Comparison of ENCODE assay signal across 8 mouse cellular contexts in the genomic region with DNA sequence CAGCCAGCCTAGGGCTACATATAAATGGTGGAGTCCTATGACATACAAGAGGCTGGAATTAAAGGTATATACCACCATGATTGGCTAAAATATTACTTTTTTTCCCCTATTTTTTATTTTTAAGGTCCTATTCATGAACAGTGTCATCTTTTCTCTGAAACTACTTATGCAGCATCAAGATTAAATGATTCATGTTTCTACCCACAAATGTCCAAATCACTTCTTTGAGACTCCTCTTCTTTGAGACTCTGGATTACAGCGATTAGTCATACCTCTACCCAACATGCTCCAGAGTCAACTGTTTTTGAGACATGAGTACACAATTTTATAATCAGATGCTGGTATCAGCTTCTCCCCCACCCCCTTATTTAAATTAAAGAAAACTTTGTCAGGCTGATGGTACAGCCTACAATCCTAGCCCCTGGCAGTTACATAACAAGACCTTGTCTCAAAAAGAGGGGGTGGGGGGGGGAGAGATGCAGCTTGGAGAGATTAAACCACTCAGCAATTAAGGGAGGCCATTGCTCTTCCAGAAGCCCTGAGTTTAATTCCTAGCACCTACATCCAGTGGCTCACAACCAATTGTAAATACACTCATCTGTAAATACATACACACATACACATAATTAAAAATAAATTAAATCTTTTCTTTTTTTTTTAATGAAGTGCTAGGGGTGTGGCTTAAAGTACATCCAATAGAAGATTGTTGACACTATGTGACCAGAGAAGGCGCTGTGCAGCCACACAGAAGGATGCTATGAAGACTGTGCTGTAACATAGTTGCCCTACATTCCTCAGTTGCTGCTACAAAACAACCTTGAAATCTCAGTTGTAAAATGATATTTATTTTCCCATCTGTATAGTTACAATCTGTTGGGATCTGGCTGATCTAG. TPM values are rescaled to one million over a fixed set of nuclear protein-coding genes. Genes with fewer than 3 reads are reported as not detected.
A peak's percentile ranks its signal among the peaks of the same experiment; 100 is the strongest.
DNase-seq lines count a peak whose midpoint lies in the region; ATAC-seq and TF ChIP-seq lines count a peak whose summit lies in the region.

No protein-coding gene starts in this region.

- H3K4me1 ChIP-seq in bone marrow macrophage, adult 2 months (ENCODE audit: control insufficient read depth, insufficient read depth, low read length), result 0 out of 2 replicates have a peak, but pooled peaks cover 3% of the 10 kb centered on the region
- no peaks in the 10 kb centered on the region for H3K4me1 ChIP-seq in hindbrain, embryonic 11.5 days (replicated peaks; ENCODE audit: control insufficient read depth, insufficient read depth, low read length)
- H3K4me1 ChIP-seq in lung, embryonic 16.5 days (replicated peaks; ENCODE audit: control insufficient read depth, insufficient read depth, low read length), result peaks cover 3% of the 10 kb centered on the region; the same call in 1 of the 2 replicates
- H3K4me1 ChIP-seq in stomach, embryonic 15.5 days, result no peaks in the 10 kb centered on the region

- no peak overlapping the region for H3K9ac ChIP-seq in hindbrain, embryonic 11.5 days (ENCODE audit: low read depth, low read length)
- no peak overlapping the region for H3K9ac ChIP-seq in lung, embryonic 16.5 days (ENCODE audit: low read length)
- no peak overlapping the region for H3K9ac ChIP-seq in stomach, embryonic 15.5 days

- peak overlapping the region; percentile 12; the same call in 1 of the 2 replicates for H3K27ac ChIP-seq in bone marrow macrophage, adult 2 months (ENCODE audit: insufficient read depth, low read depth, low read length)
- no peak overlapping the region for H3K27ac ChIP-seq in hindbrain, embryonic 11.5 days (ENCODE audit: low read depth, low read length)
- no peak overlapping the region for H3K27ac ChIP-seq in lung, embryonic 16.5 days (ENCODE audit: low read length)
- H3K27ac ChIP-seq in stomach, embryonic 15.5 days, result peak overlapping the region; percentile 44

- H3K4me2 ChIP-seq in hindbrain, embryonic 11.5 days (replicated peaks; ENCODE audit: low read depth, low read length), result no peak overlapping the region
- peak overlapping the region; percentile 75; the same call in 1 of the 2 replicates for H3K4me2 ChIP-seq in lung, embryonic 16.5 days (ENCODE audit: low read depth, low read length)
- H3K4me2 ChIP-seq in stomach, embryonic 15.5 days, result no peak overlapping the region

- WGBS in hindbrain, embryonic 11.5 days, result 12% methylated on average over 2 of the region's 2 CpGs
- 17% methylated on average over 2 of the region's 2 CpGs for WGBS in lung, embryonic 16.5 days
- 13% methylated on average over 2 of the region's 2 CpGs for WGBS in stomach, embryonic 15.5 days

- H3K4me3 ChIP-seq in bone marrow macrophage, adult 2 months (ENCODE audit: insufficient read depth, low read length), result no peak overlapping the region
- no peak overlapping the region for H3K4me3 ChIP-seq in hindbrain, embryonic 11.5 days (ENCODE audit: low read depth, low read length)
- H3K4me3 ChIP-seq in lung, embryonic 16.5 days (ENCODE audit: low read length), result no peak overlapping the region
- no peak overlapping the region for H3K4me3 ChIP-seq in stomach, embryonic 15.5 days (replicated peaks)

- TF ChIP-seq CTCF in bone marrow macrophage, adult 2 months (IDR thresholded peaks at IDR 0.05; ENCODE audit: low read depth, low read length), result no peak

- ATAC-seq in hindbrain, embryonic 11.5 days (ENCODE audit: low FRiP score), result peak; percentile 2; the same call in 1 of the 2 replicates
- no peak for ATAC-seq in lung, embryonic 16.5 days (ENCODE audit: low read depth)
- no peak for ATAC-seq in stomach, embryonic 15.5 days (ENCODE audit: insufficient read depth, low FRiP score, low read depth)

- no peak for TF ChIP-seq POLR2A in bone marrow macrophage, adult 2 months (IDR thresholded peaks at IDR 0.05; ENCODE audit: borderline replicate concordance, low read depth, low read length)

- no peaks in the 10 kb centered on the region for H3K27me3 ChIP-seq in hindbrain, embryonic 11.5 days (ENCODE audit: control insufficient read depth, insufficient read depth, low read length)
- H3K27me3 ChIP-seq in lung, embryonic 16.5 days (ENCODE audit: control insufficient read depth, insufficient read depth, low read depth, low read length), result no peaks in the 10 kb centered on the region
- no peaks in the 10 kb centered on the region for H3K27me3 ChIP-seq in stomach, embryonic 15.5 days (replicated peaks)

- no peaks in the 10 kb centered on the region for H3K9me3 ChIP-seq in hindbrain, embryonic 11.5 days (ENCODE audit: control insufficient read depth, low read length)
- H3K9me3 ChIP-seq in lung, embryonic 16.5 days (ENCODE audit: control insufficient read depth, low read length), result no peaks in the 10 kb centered on the region
- no peaks in the 10 kb centered on the region for H3K9me3 ChIP-seq in stomach, embryonic 15.5 days

- DNase-seq in cerebellum, postnatal 14 days, result peak; percentile 35 to 62
- no peak for DNase-seq in cerebellum, adult 11-12 months
- peak; percentile 94 for DNase-seq in 3T3-L1 (ENCODE audit: low read depth, low spot score)
- peak; percentile 38 for DNase-seq in hindbrain, embryonic 11.5 days (ENCODE audit: low spot score)
- DNase-seq in left cerebral cortex, adult 11 months (ENCODE audit: low spot score), result no peak

- H3K36me3 ChIP-seq in hindbrain, embryonic 11.5 days (ENCODE audit: control insufficient read depth, insufficient read depth, low read length), result no peaks in the 10 kb centered on the region
- no peaks in the 10 kb centered on the region for H3K36me3 ChIP-seq in lung, embryonic 16.5 days (ENCODE audit: control insufficient read depth, insufficient read depth, low read length)
- H3K36me3 ChIP-seq in stomach, embryonic 15.5 days, result no peaks in the 10 kb centered on the region

RNA-seq across cellular contexts. Expression of a gene that starts 14.3 kb away (rescaled TPM):
- polyA plus RNA-seq in bone marrow macrophage, adult 2 months (2012; ENCODE audit: insufficient read depth, insufficient read length, missing spikeins), result not detected in 2 replicates
- 0.70 and 0.86 TPM in 2 replicates for polyA plus RNA-seq in hindbrain, embryonic 11.5 days (2014; fragmentation: Nextera tagmentation; extraction: Ambion mirVana)
- 0.45 and 0.75 TPM in 2 replicates for polyA plus RNA-seq in lung, embryonic 16.5 days (2015; fragmentation: Nextera tagmentation; extraction: Ambion mirVana)
- polyA plus RNA-seq in stomach, embryonic 15.5 days (2015; fragmentation: Nextera tagmentation; extraction: Ambion mirVana), result 1.1 and 2.6 TPM in 2 replicates

RNA-seq across cellular contexts. Expression of a gene that starts 26.6 kb away (rescaled TPM):
- 59.5 and 69.7 TPM in 2 replicates for polyA plus RNA-seq in bone marrow macrophage, adult 2 months (2012; ENCODE audit: insufficient read depth, insufficient read length, missing spikeins)
- polyA plus RNA-seq in hindbrain, embryonic 11.5 days (2014; fragmentation: Nextera tagmentation; extraction: Ambion mirVana), result 121 and 136 TPM in 2 replicates
- 54.9 and 59.8 TPM in 2 replicates for polyA plus RNA-seq in lung, embryonic 16.5 days (2015; fragmentation: Nextera tagmentation; extraction: Ambion mirVana)
- 42.3 and 53.0 TPM in 2 replicates for polyA plus RNA-seq in stomach, embryonic 15.5 days (2015; fragmentation: Nextera tagmentation; extraction: Ambion mirVana)

RNA-seq across cellular contexts. Expression of a gene that starts 30.2 kb away (rescaled TPM):
- 6.2 and 12.2 TPM in 2 replicates for polyA plus RNA-seq in bone marrow macrophage, adult 2 months (2012; ENCODE audit: insufficient read depth, insufficient read length, missing spikeins)
- 17.0 and 20.3 TPM in 2 replicates for polyA plus RNA-seq in hindbrain, embryonic 11.5 days (2014; fragmentation: Nextera tagmentation; extraction: Ambion mirVana)
- polyA plus RNA-seq in lung, embryonic 16.5 days (2015; fragmentation: Nextera tagmentation; extraction: Ambion mirVana), result 13.1 and 13.9 TPM in 2 replicates
- 14.0 TPM in 2 replicates for polyA plus RNA-seq in stomach, embryonic 15.5 days (2015; fragmentation: Nextera tagmentation; extraction: Ambion mirVana)

Comparison
In these comparisons a context has a peak if more than half of its experiments do, and no peak if none do; other contexts are left out.
1. DNase-seq: peak in cerebellum, postnatal 14 days (2 of 2), 3T3-L1 (single experiment) and hindbrain, embryonic 11.5 days (single experiment); none in cerebellum, adult 11-12 months (single experiment) and left cerebral cortex, adult 11 months (single experiment).
2. H3K27ac ChIP-seq: peak in bone marrow macrophage, adult 2 months (single experiment) and stomach, embryonic 15.5 days (single experiment); none in hindbrain, embryonic 11.5 days (single experiment) and lung, embryonic 16.5 days (single experiment).